Mouse (Mus musculus): ENCODE data around the gene Sars2.

DNA sequence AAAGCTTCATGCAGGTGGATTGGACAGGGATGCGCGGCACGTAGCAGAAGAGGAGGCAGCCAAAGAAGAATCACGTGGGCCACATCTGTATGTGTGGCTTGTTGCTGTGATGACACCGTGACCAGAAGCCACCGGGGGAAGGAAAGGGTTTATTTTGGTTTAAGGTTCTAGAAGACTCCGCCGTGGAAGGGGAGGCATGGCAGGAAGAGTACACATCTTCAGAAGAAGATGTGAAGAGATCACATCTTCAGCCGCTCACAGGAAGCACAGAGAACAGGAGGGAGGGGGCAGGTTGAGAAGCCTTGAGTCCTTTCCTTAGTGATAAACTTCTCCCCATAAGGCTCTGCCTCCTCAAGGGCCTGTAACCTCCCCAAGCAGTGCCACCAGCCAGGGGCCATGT lies 58.2 kb downstream of the Sars2 start:
- TF ChIP-seq CTCF (IDR thresholded peaks at IDR 0.05; ENCODE audit: low read depth) (no peak), EP300 (IDR thresholded peaks at IDR 0.05; ENCODE audit: low read depth) (no peak)

Measured in liver, postnatal 0 days (tissue).